Mouse (Mus musculus) kidney, adult 2 months (tissue): ENCODE measurements around the gene Kirrel3. TPM values are rescaled to one million over a fixed set of nuclear protein-coding genes. Genes with fewer than 3 reads are reported as not detected.

Experiments used
- DNase-seq: peaks from one replicate; pipeline ENCODE4 v3.0.0; 2021
- H3K27ac ChIP-seq: fragments of 200-500 bp; 2 replicates; pipeline ENCODE4 v1.5.1; 2012; ENCODE audit warnings: low read depth, low read length, control low read depth, inconsistent platforms; ENCODE audit not compliant: insufficient read depth
- H3K27me3 ChIP-seq: fragments of 200-500 bp; replicated peaks from 2 replicates; pipeline ENCODE4 v1.6.1; 2012; ENCODE audit warnings: mild to moderate bottlenecking, moderate library complexity, low read length, inconsistent platforms; ENCODE audit not compliant: control insufficient read depth, insufficient read depth
- H3K36me3 ChIP-seq: fragments of 200-500 bp; 2 replicates; pipeline ENCODE4 v1.6.1; 2012; ENCODE audit warnings: mild to moderate bottlenecking, moderate library complexity, low read length, inconsistent platforms; ENCODE audit not compliant: control insufficient read depth, insufficient read depth
- H3K4me1 ChIP-seq: fragments of 200-500 bp; 2 replicates; pipeline ENCODE4 v1.6.1; 2011; ENCODE audit warnings: low read length; ENCODE audit not compliant: control insufficient read depth, insufficient read depth
- H3K4me3 ChIP-seq: fragments of 200-500 bp; 2 replicates; pipeline ENCODE4 v1.5.1; 2011; ENCODE audit warnings: mild to moderate bottlenecking, low read depth, low read length, control low read depth; ENCODE audit not compliant: insufficient read depth
- CTCF ChIP-seq: fragments of 200-500 bp; conservative IDR thresholded peaks from 2 replicates; pipeline ENCODE4 v1.5.1; 2011; ENCODE audit warnings: low read depth, mild to moderate bottlenecking, control low read depth, low read length, moderate library complexity, mixed read lengths; ENCODE audit not compliant: insufficient read depth, insufficient read length
- POLR2A ChIP-seq: fragments of 200-500 bp; IDR thresholded peaks from one replicate; pipeline ENCODE4 v1.6.1; 2011; ENCODE audit warnings: low read depth, low read length, control low read depth
- WGBS: fragments of 180-500 bp; shearing (Covaris S2); methylation state at CpG from one replicate; pipeline ENCODE4 v1.1.7; 2018; 5-methylcytosine and 5-hydroxymethylcytosine counted together
- polyA plus RNA-seq: library from polyadenylated mRNA; depleted of rRNA; stranded (reverse); fragments of >200 nt; gene quantifications from 2 replicates; pipeline ENCODE4 v1.2.3, GENCODE M21; 2012

The Kirrel3 gene
- polyA plus RNA-seq, 1 experiment: 0.47 TPM

DNA sequence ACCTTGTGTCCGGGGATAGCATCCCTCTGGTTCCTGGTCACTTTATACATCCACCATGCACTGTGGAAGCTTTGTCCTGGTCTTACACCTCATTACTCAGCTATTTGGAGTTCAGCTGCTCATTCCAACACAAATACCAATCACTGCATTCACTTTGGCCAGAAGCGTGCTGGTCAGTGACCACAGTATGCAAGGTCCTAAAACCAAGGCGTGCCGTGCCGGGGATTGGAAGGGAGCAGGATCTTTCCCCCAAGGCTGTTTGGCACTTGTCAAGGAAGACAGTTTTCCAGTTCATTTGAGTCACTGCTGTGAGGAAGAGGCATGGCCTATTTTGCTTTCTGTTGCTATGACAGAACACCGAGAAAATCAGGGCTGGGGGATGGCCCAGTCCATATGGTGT, 546.8 kb downstream of the Kirrel3 start:
- Histone ChIP-seq H3K4me3 (no peak overlapping the region), H3K36me3 (no peaks in the 10 kb centered on the region), H3K27me3 (no peaks in the 10 kb centered on the region), H3K27ac (peak overlapping the region; percentile 42), H3K4me1 (no peaks in the 10 kb centered on the region; the same call in 1 of the 2 replicates)
- peak; percentile 57 for DNase-seq
- 43% methylated on average over 6 of the region's 6 CpGs for WGBS
- TF ChIP-seq CTCF (no peak), POLR2A (no peak)

DNA sequence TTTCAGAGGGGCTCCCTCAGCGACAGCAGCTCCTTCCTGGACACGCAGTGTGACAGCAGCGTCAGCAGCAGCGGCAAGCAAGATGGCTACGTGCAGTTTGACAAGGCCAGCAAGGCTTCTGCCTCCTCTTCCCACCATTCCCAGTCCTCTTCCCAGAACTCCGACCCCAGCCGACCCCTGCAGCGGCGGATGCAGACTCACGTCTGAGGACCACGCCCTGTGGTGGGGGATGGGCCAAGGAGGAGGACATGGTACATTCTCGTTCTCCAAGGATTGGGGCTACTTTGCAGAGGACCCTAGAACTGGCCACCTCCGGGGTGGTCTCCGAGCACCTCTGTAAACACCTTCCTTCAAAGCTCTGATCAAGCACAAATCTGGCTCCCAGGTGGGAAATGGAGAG, 549.4 kb downstream of the Kirrel3 start:
- Histone ChIP-seq H3K4me1 (peaks cover 5% of the 10 kb centered on the region; the same call in 1 of the 2 replicates), H3K36me3 (no peaks in the 10 kb centered on the region), H3K27ac (no peak overlapping the region), H3K27me3 (no peaks in the 10 kb centered on the region), H3K4me3 (no peak overlapping the region)
- no peak for TF ChIP-seq POLR2A
- TF ChIP-seq CTCF: no peak
- no peak for DNase-seq
- 66% methylated on average over 14 of the region's 14 CpGs for WGBS

DNA sequence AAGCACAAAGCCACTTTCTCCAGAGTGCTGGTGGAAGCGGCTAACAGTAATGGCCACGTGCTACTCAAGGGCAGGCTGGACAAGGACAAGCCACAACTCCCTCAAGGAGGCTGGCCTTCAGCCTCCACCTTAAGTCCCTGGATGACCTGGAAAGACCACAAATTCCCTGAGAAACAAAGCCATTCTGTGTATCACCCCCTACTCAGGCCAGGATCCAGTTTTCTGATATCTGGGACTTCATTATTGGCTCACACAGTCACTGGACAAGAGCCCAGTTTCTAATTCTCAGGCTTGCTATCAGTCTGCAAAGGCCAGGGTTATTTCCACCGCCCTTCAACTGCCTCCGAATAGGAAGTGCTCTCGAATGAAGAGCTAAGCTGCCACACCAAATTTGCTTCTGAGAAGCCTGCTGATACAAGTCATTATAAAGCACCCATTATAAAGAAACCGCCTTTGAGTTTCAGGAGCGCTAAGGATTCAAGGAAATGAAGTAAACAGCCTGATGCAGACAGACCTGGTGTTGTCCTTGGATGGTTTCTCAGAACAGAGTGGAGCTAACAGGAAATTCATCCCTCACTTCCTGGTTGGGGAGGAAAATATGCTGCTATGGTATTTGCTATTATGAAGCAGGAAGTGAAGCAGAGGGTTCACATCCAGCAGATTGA, 553.4 kb downstream of the Kirrel3 start:
- no peak overlapping the region for H3K4me3 ChIP-seq
- TF ChIP-seq POLR2A (no peak), CTCF (no peak)
- no peaks in the 10 kb centered on the region for H3K36me3 ChIP-seq
- H3K4me1 ChIP-seq: peaks cover 6% of the 10 kb centered on the region; the same call in 1 of the 2 replicates
- WGBS: 54% methylated on average over 7 of the region's 7 CpGs
- H3K27ac ChIP-seq: peak overlapping the region; percentile 74
- no peaks in the 10 kb centered on the region for H3K27me3 ChIP-seq
- DNase-seq: peak; percentile 71

DNA sequence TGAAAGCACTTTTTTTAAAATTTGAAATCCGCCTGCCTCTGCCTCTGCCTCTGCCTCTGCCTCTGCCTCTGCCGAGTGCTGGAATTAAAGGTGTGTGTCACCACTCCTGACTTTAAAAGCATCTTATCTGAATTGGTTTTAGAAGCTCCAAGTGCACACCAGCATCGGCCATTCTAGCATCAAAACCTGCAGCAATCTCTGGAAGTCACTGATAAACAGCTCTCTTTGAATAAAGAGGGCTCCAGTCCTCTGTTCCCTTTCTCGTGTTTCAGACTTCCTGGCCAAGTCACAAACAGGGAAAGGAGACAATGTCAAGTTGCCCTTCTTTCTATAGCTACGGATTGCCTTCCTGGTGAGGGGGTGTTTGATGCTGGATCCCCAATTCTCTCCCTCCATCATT, 554.2 kb downstream of the Kirrel3 start:
- H3K27ac ChIP-seq: peak overlapping the region; percentile 48; the same call in 1 of the 2 replicates
- TF ChIP-seq CTCF (no peak), POLR2A (no peak)
- DNase-seq: no peak

DNA sequence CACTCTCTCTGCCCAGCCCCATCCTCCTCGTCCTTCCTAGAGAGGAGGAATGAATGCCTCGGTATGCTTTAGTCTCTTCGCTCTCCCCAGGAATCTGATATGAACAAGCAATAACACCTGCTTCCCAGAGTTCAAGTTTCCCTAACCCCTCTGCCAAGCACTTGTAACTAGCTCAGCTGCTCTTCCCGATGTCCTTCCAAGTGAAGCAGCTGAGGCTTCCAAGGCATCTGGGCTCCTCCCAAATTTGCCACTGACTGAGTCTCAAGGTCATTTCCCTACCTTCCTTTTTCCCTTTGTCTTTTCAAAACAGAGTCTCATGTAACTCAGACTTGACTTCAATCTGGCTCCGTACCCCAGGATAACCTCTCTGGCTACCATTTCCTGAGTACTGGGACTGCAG, 555.8 kb downstream of the Kirrel3 start:
- no peaks in the 10 kb centered on the region for H3K36me3 ChIP-seq
- TF ChIP-seq POLR2A (no peak), CTCF (no peak)
- H3K4me3 ChIP-seq: no peak overlapping the region
- peak; percentile 40 for DNase-seq
- H3K4me1 ChIP-seq: peaks cover 10% of the 10 kb centered on the region; the same call in 1 of the 2 replicates
- WGBS: 55% methylated on average over 5 of the region's 5 CpGs
- H3K27ac ChIP-seq: no peak overlapping the region
- no peaks in the 10 kb centered on the region for H3K27me3 ChIP-seq

More for the DNA sequence above, 554.2 kb downstream of the Kirrel3 start:
- 61% methylated on average over 5 of the region's 5 CpGs for WGBS
- Histone ChIP-seq H3K4me1 (peaks cover 6% of the 10 kb centered on the region; the same call in 1 of the 2 replicates), H3K27me3 (no peaks in the 10 kb centered on the region), H3K4me3 (no peak overlapping the region), H3K36me3 (no peaks in the 10 kb centered on the region)

DNA sequence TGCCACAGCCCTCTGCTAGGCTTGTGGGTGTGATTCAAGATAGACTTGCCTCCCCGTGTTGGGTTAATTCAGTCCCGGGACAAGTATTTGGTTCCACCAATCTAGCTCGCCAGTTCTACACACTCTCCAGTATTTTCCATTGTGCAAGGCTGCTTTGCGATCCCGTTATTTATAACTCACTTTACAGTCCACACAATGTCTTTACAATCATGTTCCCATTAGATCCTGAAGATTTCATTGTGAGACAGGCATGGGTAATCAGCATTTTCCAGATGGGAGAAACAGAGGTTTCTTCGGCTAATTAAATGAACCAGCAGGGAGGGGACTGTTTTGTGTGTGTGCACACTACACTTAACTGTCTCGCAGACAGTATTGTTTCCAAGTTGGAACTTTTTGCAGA, 557.9 kb downstream of the Kirrel3 start:
- Histone ChIP-seq H3K4me1 (peaks cover 9% of the 10 kb centered on the region; the same call in 1 of the 2 replicates), H3K36me3 (no peaks in the 10 kb centered on the region), H3K27me3 (no peaks in the 10 kb centered on the region), H3K27ac (no peak overlapping the region), H3K4me3 (no peak overlapping the region)
- TF ChIP-seq POLR2A (no peak), CTCF (no peak)
- DNase-seq: no peak
- WGBS: 71% methylated on average over 7 of the region's 7 CpGs

DNA sequence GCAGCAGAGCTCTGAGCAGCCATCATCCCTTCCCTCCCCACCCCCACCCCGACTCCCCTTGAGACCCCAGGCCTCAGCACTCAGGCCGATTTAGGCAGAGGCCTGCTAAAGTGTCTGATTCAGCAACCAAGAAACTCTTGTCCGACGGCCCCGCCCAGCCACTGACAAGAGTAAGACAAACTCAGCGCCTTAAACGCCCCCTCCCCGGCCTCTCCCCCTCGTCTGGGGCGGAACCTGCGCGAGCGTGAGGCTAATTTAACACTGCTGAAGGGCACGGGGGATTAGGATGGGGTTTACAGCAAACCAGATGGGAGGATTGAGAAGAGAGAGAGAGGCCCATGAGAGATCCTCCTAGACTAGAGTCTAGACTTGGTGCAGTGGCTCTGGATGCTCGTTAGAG, 558.8 kb downstream of the Kirrel3 start:
- Histone ChIP-seq H3K4me1 (0 out of 2 replicates have a peak, but pooled peaks cover 6% of the 10 kb centered on the region), H3K27ac (no peak overlapping the region), H3K36me3 (no peaks in the 10 kb centered on the region), H3K4me3 (no peak overlapping the region), H3K27me3 (no peaks in the 10 kb centered on the region)
- TF ChIP-seq POLR2A (no peak), CTCF (no peak)
- DNase-seq: no peak
- 43% methylated on average over 15 of the region's 15 CpGs for WGBS
